9 mouse cellular contexts compared by ENCODE assay signal in the genomic region with DNA sequence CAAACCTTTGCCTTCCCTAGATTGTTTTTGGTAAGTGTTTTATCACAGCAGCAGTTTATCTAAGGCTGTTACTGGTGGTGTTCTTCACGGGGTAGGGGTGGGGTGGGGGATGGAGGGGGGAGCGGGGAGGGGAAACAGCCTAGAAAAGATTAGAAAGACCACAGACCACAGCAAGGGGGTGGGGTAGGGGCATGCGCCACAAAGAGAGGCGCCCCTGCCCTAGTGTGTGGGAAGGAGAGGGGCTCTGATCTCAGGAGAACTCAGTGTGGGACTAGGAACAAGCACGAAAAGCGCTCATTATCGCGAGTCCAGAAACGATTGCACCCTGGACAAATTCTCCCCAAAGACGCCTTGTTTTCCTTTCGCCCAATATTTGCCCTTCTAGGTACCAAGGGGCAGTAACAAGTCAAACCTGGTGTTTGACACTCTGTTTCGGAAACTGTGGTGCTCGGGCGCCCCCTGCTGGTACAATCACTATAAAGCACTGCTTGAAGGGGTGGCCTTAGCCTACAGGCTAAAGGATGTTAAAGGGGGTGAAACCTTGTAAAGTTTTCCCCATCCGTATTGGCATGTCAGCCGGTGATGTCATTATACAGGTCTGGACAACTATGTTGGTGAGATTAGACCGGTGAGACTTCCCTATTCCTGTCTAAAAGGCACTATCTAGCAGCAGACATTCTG. TPM values are rescaled to one million over a fixed set of nuclear protein-coding genes. Genes with fewer than 3 reads are reported as not detected.
A peak's percentile ranks its signal among the peaks of the same experiment; 100 is the strongest.
DNase-seq lines count a peak whose midpoint lies in the region; ATAC-seq and TF ChIP-seq lines count a peak whose summit lies in the region.
"Had no signal": no experiment of that assay in that cellular context is flagged by ENCODE, and none has a peak within 500 bp of the region (broad histone marks: within the 10 kb centered on the region; RNA-seq: fewer than 3 reads in every experiment).

No protein-coding gene starts in this region.

- peak; percentile 44 to 87 for DNase-seq in heart, adult 18-20 months
- DNase-seq in adipocyte (ENCODE audit: low spot score) = peak; percentile 83
- peak; percentile 58 to 64 for DNase-seq in cerebellum, postnatal 4 days (ENCODE audit: low spot score in 2 of 2)
- DNase-seq in heart, postnatal 0 days (ENCODE audit: low spot score) = peak; percentile 34
- DNase-seq in layer of hippocampus, adult 2 months (ENCODE audit: low spot score in 2 of 2) = peak; percentile 46 to 81
- peak; percentile 75 for DNase-seq in lung, postnatal 36 days
- peak; percentile 60 to 78 for DNase-seq in spleen, postnatal 14 days (ENCODE audit: low spot score in 2 of 2)

- no peak overlapping the region for H3K9ac ChIP-seq in heart, embryonic 12.5 days
- H3K9ac ChIP-seq in heart, postnatal 0 days (replicated peaks; ENCODE audit: low read depth, low read length) = no peak overlapping the region
- H3K9ac ChIP-seq: midbrain, embryonic 12.5 days had no signal

- no peaks in the 10 kb centered on the region for H3K36me3 ChIP-seq in heart, embryonic 12.5 days
- H3K36me3 ChIP-seq in heart, postnatal 0 days (replicated peaks; ENCODE audit: control insufficient read depth, insufficient read depth, low read length) = no peaks in the 10 kb centered on the region
- H3K36me3 ChIP-seq: midbrain, embryonic 12.5 days had no signal

- 9% methylated on average over 17 of the region's 17 CpGs for WGBS in heart, embryonic 12.5 days
- WGBS in heart, postnatal 0 days = 8% methylated on average over 17 of the region's 17 CpGs

- no peak overlapping the region for H3K27ac ChIP-seq in heart, embryonic 12.5 days (ENCODE audit: poor library complexity, severe bottlenecking)
- no peak overlapping the region for H3K27ac ChIP-seq in heart, postnatal 0 days (ENCODE audit: low read depth)
- H3K27ac ChIP-seq in layer of hippocampus, adult 2 months = no peak overlapping the region
- H3K27ac ChIP-seq: midbrain, embryonic 12.5 days had no signal

- peaks cover 44% of the 10 kb centered on the region for H3K27me3 ChIP-seq in heart, embryonic 12.5 days (replicated peaks)
- H3K27me3 ChIP-seq in heart, postnatal 0 days (ENCODE audit: control insufficient read depth, insufficient read depth, low read length) = peaks cover 43% of the 10 kb centered on the region

- no peak for ATAC-seq in heart, embryonic 12.5 days (ENCODE audit: insufficient number of reproducible peaks, low FRiP score)
- ATAC-seq in heart, postnatal 0 days (ENCODE audit: insufficient read depth, low read depth) = no peak; the same call in 1 of the 2 replicates

- H3K4me3 ChIP-seq in heart, embryonic 12.5 days = no peak overlapping the region
- no peak overlapping the region for H3K4me3 ChIP-seq in heart, postnatal 0 days (ENCODE audit: low read depth, low read length)
- no peak overlapping the region for H3K4me3 ChIP-seq in layer of hippocampus, adult 2 months
- H3K4me3 ChIP-seq: midbrain, embryonic 12.5 days had no signal

- no peak overlapping the region for H3K4me2 ChIP-seq in heart, embryonic 12.5 days
- H3K4me2 ChIP-seq in heart, postnatal 0 days (ENCODE audit: low read depth, low read length) = no peak overlapping the region
- H3K4me2 ChIP-seq: midbrain, embryonic 12.5 days had no signal

- 0 out of 2 replicates have a peak, but pooled peaks cover 3% of the 10 kb centered on the region for H3K4me1 ChIP-seq in heart, embryonic 12.5 days (replicated peaks)
- no peaks in the 10 kb centered on the region for H3K4me1 ChIP-seq in heart, postnatal 0 days (ENCODE audit: control insufficient read depth, insufficient read depth)
- H3K4me1 ChIP-seq: midbrain, embryonic 12.5 days had no signal

- peak; percentile 74 for TF ChIP-seq CTCF in heart, postnatal 0 days (IDR thresholded peaks at IDR 0.05; ENCODE audit: low read depth)
- peak; percentile 93 for TF ChIP-seq CTCF in layer of hippocampus, adult 2 months (conservative IDR thresholded peaks at IDR 0.05)

- TF ChIP-seq EP300 in heart, postnatal 0 days (IDR thresholded peaks at IDR 0.05; ENCODE audit: low read depth) = no peak

- H3K9me3 ChIP-seq in heart, embryonic 12.5 days (replicated peaks) = peaks cover 3% of the 10 kb centered on the region; the same call in 1 of the 2 replicates
- H3K9me3 ChIP-seq in heart, postnatal 0 days (replicated peaks; ENCODE audit: control insufficient read depth, low read length) = no peaks in the 10 kb centered on the region
- H3K9me3 ChIP-seq: midbrain, embryonic 12.5 days had no signal

RNA-seq across cellular contexts. Expression of gene Urad, which starts 1.1 kb away (rescaled TPM):
- total RNA-seq in heart, adult 18-20 months (2021) = not detected
- polyA plus RNA-seq in heart, embryonic 12.5 days (2016; fragmentation: Nextera tagmentation; extraction: Ambion mirVana) = not detected in 2 replicates
- not detected in 2 replicates for total RNA-seq in heart, postnatal 0 days (2014; rRNA removed; ENCODE audit: low replicate concordance)
- polyA plus RNA-seq in heart, postnatal 0 days (2015; fragmentation: Nextera tagmentation; extraction: Ambion mirVana) = not detected in 2 replicates
- total RNA-seq in layer of hippocampus, adult 2 months (2021) = not detected
- polyA plus RNA-seq: midbrain, embryonic 12.5 days had no signal

RNA-seq across cellular contexts. Expression of gene Cdx2, which starts 16.3 kb away (rescaled TPM):
- total RNA-seq in heart, adult 18-20 months (2021) = not detected
- not detected in 2 replicates for polyA plus RNA-seq in heart, embryonic 12.5 days (2016; fragmentation: Nextera tagmentation; extraction: Ambion mirVana)
- total RNA-seq in heart, postnatal 0 days (2014; rRNA removed; ENCODE audit: low replicate concordance) = not detected in 2 replicates
- polyA plus RNA-seq in heart, postnatal 0 days (2015; fragmentation: Nextera tagmentation; extraction: Ambion mirVana) = not detected in 2 replicates
- total RNA-seq in layer of hippocampus, adult 2 months (2021) = not detected
- polyA plus RNA-seq: midbrain, embryonic 12.5 days had no signal

RNA-seq across cellular contexts. Expression of gene Pdx1, which starts 53.6 kb away (rescaled TPM):
- not detected for total RNA-seq in heart, adult 18-20 months (2021)
- not detected in 2 replicates for polyA plus RNA-seq in heart, embryonic 12.5 days (2016; fragmentation: Nextera tagmentation; extraction: Ambion mirVana)
- not detected in 2 replicates for total RNA-seq in heart, postnatal 0 days (2014; rRNA removed; ENCODE audit: low replicate concordance)
- polyA plus RNA-seq in heart, postnatal 0 days (2015; fragmentation: Nextera tagmentation; extraction: Ambion mirVana) = not detected in 2 replicates
- not detected for total RNA-seq in layer of hippocampus, adult 2 months (2021)
- polyA plus RNA-seq: midbrain, embryonic 12.5 days had no signal
